Mouse (Mus musculus) cortical plate, adult 2 months (tissue): ENCODE results near the gene Chil1.

Experiments
- CTCF ChIP-seq: fragments of 200-500 bp; IDR thresholded peaks from 2 replicates; pipeline ENCODE4 v1.5.1; 2011; ENCODE audit warnings: mild to moderate bottlenecking, control low read depth, low read length; ENCODE audit not compliant: insufficient read depth; ENCODE audit errors: extremely low read depth
- POLR2A ChIP-seq: fragments of 200-500 bp; IDR thresholded peaks from 2 replicates; pipeline ENCODE4 v1.6.1; 2011; ENCODE audit warnings: mild to moderate bottlenecking, low read length, control low read depth; ENCODE audit not compliant: insufficient read depth; ENCODE audit errors: extremely low read depth

DNA sequence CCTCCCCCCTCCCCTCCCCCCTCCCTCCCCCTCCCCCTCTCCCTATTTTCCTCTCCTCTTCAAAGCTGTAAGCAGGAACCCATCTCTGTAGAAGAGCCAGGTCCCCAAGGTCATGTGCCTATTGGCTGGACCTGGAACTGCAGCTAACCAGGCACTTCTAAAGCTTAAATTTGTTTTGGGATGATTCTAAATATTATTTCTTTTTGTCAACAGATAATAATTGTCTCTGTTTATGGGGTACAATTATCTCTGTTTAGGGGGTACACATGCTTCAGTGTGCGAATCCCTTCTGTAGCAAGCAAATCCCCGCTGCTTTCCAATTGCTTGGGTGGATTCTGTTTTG lies 34.6 kb downstream of the Chil1 start:
- TF ChIP-seq CTCF (no peak), POLR2A (no peak)
